Mouse (Mus musculus): ENCODE results near the gene Foxj3. TPM values are rescaled to one million over a fixed set of nuclear protein-coding genes. Genes with fewer than 3 reads are reported as not detected.
A peak's percentile ranks its signal among the peaks of the same experiment; 100 is the strongest.
"Not testable (repeated sequence)": the region's sequence is repeated elsewhere in the genome, so short reads cannot be mapped to it uniquely, and the experiment has no call there.

The Foxj3 gene
- 21.4 and 22.4 TPM in 2 replicates for polyA plus RNA-seq (2016; fragmentation: Nextera tagmentation; extraction: Ambion mirVana)

GRCm38 (mm10) chr4:119536615-119537014, at the start of gene Foxj3:
Gene Foxj3, plus strand, starts transcription at chr4:119537004.
- WGBS = 92% methylated on average over 4 of the region's 4 CpGs
- H3K27me3 ChIP-seq (replicated peaks; ENCODE audit: low read depth, poor library complexity, severe bottlenecking); H3K9me3 ChIP-seq; H3K27ac ChIP-seq (replicated peaks); DNase-seq (ENCODE audit: low spot score); H3K36me3 ChIP-seq (replicated peaks); H3K4me3 ChIP-seq: not testable (repeated sequence)
- peaks cover 21% of the 10 kb centered on the region for H3K4me1 ChIP-seq

GRCm38 (mm10) chr4:119489666-119490065, 47.1 kb upstream of the Foxj3 start:
- DNase-seq (ENCODE audit: low spot score) = no peak
- Histone ChIP-seq H3K27ac (replicated peaks) (no peak overlapping the region), H3K4me1 (peaks cover 12% of the 10 kb centered on the region), H3K9me3 (no peaks in the 10 kb centered on the region), H3K4me3 (no peak overlapping the region), H3K27me3 (replicated peaks; ENCODE audit: low read depth, poor library complexity, severe bottlenecking) (peaks cover 41% of the 10 kb centered on the region), H3K36me3 (replicated peaks) (no peaks in the 10 kb centered on the region)
- WGBS = 93% methylated on average over 10 of the region's 10 CpGs

GRCm38 (mm10) chr4:119490806-119491205, 46.0 kb upstream of the Foxj3 start:
- no peaks in the 10 kb centered on the region for H3K9me3 ChIP-seq
- DNase-seq (ENCODE audit: low spot score) = peak; percentile 34
- no peak overlapping the region for H3K4me3 ChIP-seq
- H3K27ac ChIP-seq (replicated peaks) = no peak overlapping the region
- H3K36me3 ChIP-seq (replicated peaks) = no peaks in the 10 kb centered on the region
- H3K4me1 ChIP-seq = peaks cover 12% of the 10 kb centered on the region
- WGBS = 73% methylated on average over 3 of the region's 3 CpGs
- H3K27me3 ChIP-seq (replicated peaks; ENCODE audit: low read depth, poor library complexity, severe bottlenecking) = peaks cover 48% of the 10 kb centered on the region

GRCm38 (mm10) chr4:119492291-119492932, 44.4 kb upstream of the Foxj3 start, which contains the start of gene Rimkla:
Gene Rimkla, minus strand, starts transcription at chr4:119492628.
- DNase-seq (ENCODE audit: low spot score) = peak; percentile 87
- peaks cover 12% of the 10 kb centered on the region for H3K4me1 ChIP-seq
- no peaks in the 10 kb centered on the region for H3K9me3 ChIP-seq
- H3K27me3 ChIP-seq (replicated peaks; ENCODE audit: low read depth, poor library complexity, severe bottlenecking) = peaks cover 48% of the 10 kb centered on the region
- H3K27ac ChIP-seq (replicated peaks) = peak within 1 kb of the TSS; percentile 65
- peak within 1 kb of the TSS; percentile 71 for H3K4me3 ChIP-seq
- WGBS = under 1% methylated on average over 77 of the region's 77 CpGs
- no peaks in the 10 kb centered on the region for H3K36me3 ChIP-seq (replicated peaks)

- Histone ChIP-seq H3K4me3 (peak overlapping the region; percentile 71), H3K9me3 (no peaks in the 10 kb centered on the region), H3K4me1 (peaks cover 12% of the 10 kb centered on the region), H3K27me3 (replicated peaks; ENCODE audit: low read depth, poor library complexity, severe bottlenecking) (peaks cover 48% of the 10 kb centered on the region), H3K36me3 (replicated peaks) (no peaks in the 10 kb centered on the region), H3K27ac (replicated peaks) (peak overlapping the region; percentile 65; the same call in 1 of the 2 replicates)
- 34% methylated on average over 10 of the region's 10 CpGs for WGBS
- DNase-seq (ENCODE audit: low spot score) = no peak
These were observed 43.9 kb upstream of the Foxj3 start for GRCm38 (mm10) chr4:119492933-119493327.

GRCm38 (mm10) chr4:119498319-119498848, 38.4 kb upstream of the Foxj3 start:
- Histone ChIP-seq H3K27ac (replicated peaks) (no peak overlapping the region), H3K4me1 (no peaks in the 10 kb centered on the region), H3K9me3 (no peaks in the 10 kb centered on the region), H3K36me3 (replicated peaks) (no peaks in the 10 kb centered on the region), H3K27me3 (replicated peaks; ENCODE audit: low read depth, poor library complexity, severe bottlenecking) (peaks cover 20% of the 10 kb centered on the region), H3K4me3 (no peak overlapping the region)
- DNase-seq (ENCODE audit: low spot score) = no peak
- 63% methylated on average over 5 of the region's 5 CpGs for WGBS

GRCm38 (mm10) chr4:119511591-119511990, 25.2 kb upstream of the Foxj3 start:
- no peak for DNase-seq (ENCODE audit: low spot score)
- Histone ChIP-seq H3K9me3 (no peaks in the 10 kb centered on the region), H3K27ac (replicated peaks) (no peak overlapping the region), H3K4me3 (no peak overlapping the region), H3K4me1 (no peaks in the 10 kb centered on the region), H3K27me3 (replicated peaks; ENCODE audit: low read depth, poor library complexity, severe bottlenecking) (no peaks in the 10 kb centered on the region), H3K36me3 (replicated peaks) (no peaks in the 10 kb centered on the region)
- WGBS = 67% methylated on average over 2 of the region's 2 CpGs

- Histone ChIP-seq H3K27ac (replicated peaks) (no peak overlapping the region), H3K4me3 (no peak overlapping the region), H3K9me3 (no peaks in the 10 kb centered on the region), H3K27me3 (replicated peaks; ENCODE audit: low read depth, poor library complexity, severe bottlenecking) (no peaks in the 10 kb centered on the region), H3K36me3 (replicated peaks) (no peaks in the 10 kb centered on the region), H3K4me1 (no peaks in the 10 kb centered on the region)
- no peak for DNase-seq (ENCODE audit: low spot score)
- WGBS = 77% methylated on average over 3 of the region's 3 CpGs
These were observed 24.1 kb upstream of the Foxj3 start for GRCm38 (mm10) chr4:119512731-119513141.

- Histone ChIP-seq H3K4me1 (no peaks in the 10 kb centered on the region), H3K27ac (replicated peaks) (no peak overlapping the region), H3K36me3 (replicated peaks) (no peaks in the 10 kb centered on the region), H3K9me3 (no peaks in the 10 kb centered on the region), H3K4me3 (no peak overlapping the region), H3K27me3 (replicated peaks; ENCODE audit: low read depth, poor library complexity, severe bottlenecking) (no peaks in the 10 kb centered on the region)
- no peak for DNase-seq (ENCODE audit: low spot score)
- WGBS = 85% methylated on average over 4 of the region's 4 CpGs
These were observed 13.2 kb upstream of the Foxj3 start for GRCm38 (mm10) chr4:119523575-119523974.

GRCm38 (mm10) chr4:119524010-119524409, 12.8 kb upstream of the Foxj3 start:
- 85% methylated on average over 1 of the region's 1 CpGs for WGBS
- no peak for DNase-seq (ENCODE audit: low spot score)
- Histone ChIP-seq H3K4me3 (no peak overlapping the region), H3K27me3 (replicated peaks; ENCODE audit: low read depth, poor library complexity, severe bottlenecking) (no peaks in the 10 kb centered on the region), H3K9me3 (no peaks in the 10 kb centered on the region), H3K27ac (replicated peaks) (no peak overlapping the region), H3K4me1 (no peaks in the 10 kb centered on the region), H3K36me3 (replicated peaks) (no peaks in the 10 kb centered on the region)

- Histone ChIP-seq H3K4me3 (no peak overlapping the region), H3K27ac (replicated peaks) (no peak overlapping the region), H3K9me3 (no peaks in the 10 kb centered on the region), H3K27me3 (replicated peaks; ENCODE audit: low read depth, poor library complexity, severe bottlenecking) (no peaks in the 10 kb centered on the region), H3K4me1 (no peaks in the 10 kb centered on the region), H3K36me3 (replicated peaks) (no peaks in the 10 kb centered on the region)
- DNase-seq (ENCODE audit: low spot score) = no peak
- 94% methylated on average over 2 of the region's 2 CpGs for WGBS
These were observed 12.3 kb upstream of the Foxj3 start for GRCm38 (mm10) chr4:119524466-119524865.

- Histone ChIP-seq H3K27ac (replicated peaks) (no peak overlapping the region), H3K27me3 (replicated peaks; ENCODE audit: low read depth, poor library complexity, severe bottlenecking) (no peaks in the 10 kb centered on the region), H3K4me1 (no peaks in the 10 kb centered on the region), H3K9me3 (no peaks in the 10 kb centered on the region), H3K36me3 (replicated peaks) (no peaks in the 10 kb centered on the region), H3K4me3 (no peak overlapping the region)
- DNase-seq (ENCODE audit: low spot score) = no peak
These were observed 10.4 kb upstream of the Foxj3 start for GRCm38 (mm10) chr4:119526329-119526845.

- H3K4me1 ChIP-seq = no peaks in the 10 kb centered on the region
- 63% methylated on average over 2 of the region's 2 CpGs for WGBS
- no peaks in the 10 kb centered on the region for H3K9me3 ChIP-seq
- H3K4me3 ChIP-seq = no peak overlapping the region
- no peak for DNase-seq (ENCODE audit: low spot score)
- H3K27me3 ChIP-seq (replicated peaks; ENCODE audit: low read depth, poor library complexity, severe bottlenecking) = no peaks in the 10 kb centered on the region
- no peaks in the 10 kb centered on the region for H3K36me3 ChIP-seq (replicated peaks)
- H3K27ac ChIP-seq (replicated peaks) = no peak overlapping the region
These were observed 5.0 kb upstream of the Foxj3 start for GRCm38 (mm10) chr4:119531813-119532212.
